Mouse (Mus musculus): ENCODE data around the gene Clec12a. TPM values are rescaled to one million over a fixed set of nuclear protein-coding genes. Genes with fewer than 3 reads are reported as not detected.
"Not testable (repeated sequence)": the region's sequence is repeated elsewhere in the genome, so short reads cannot be mapped to it uniquely, and the experiment has no call there.

Clec12a gene
- under 1 TPM in 1 of 2 experiments, not detected in 1; 0.10 TPM for total RNA-seq (2021)
- long read RNA-seq, experiment 1: 0 reads
- long read RNA-seq, experiment 2: 0 reads

GRCm38 (mm10) chr6:129342391-129342790 is at the start of gene Clec12a:
Gene Clec12a, plus strand, starts transcription at chr6:129342691.
- intact Hi-C loops (cut with DNase I; ENCODE audit: low total_unique reads); DNase-seq: not testable (repeated sequence)

GRCm38 (mm10) chr6:129304180-129304579 is 38.3 kb upstream of the Clec12a start:
- intact Hi-C loops (cut with DNase I; ENCODE audit: low total_unique reads): no loop called here
- no peak for DNase-seq

GRCm38 (mm10) chr6:129312499-129312898 is 30.0 kb upstream of the Clec12a start:
- intact Hi-C loops (cut with DNase I; ENCODE audit: low total_unique reads): no loop called here
- no peak for DNase-seq

DNA sequence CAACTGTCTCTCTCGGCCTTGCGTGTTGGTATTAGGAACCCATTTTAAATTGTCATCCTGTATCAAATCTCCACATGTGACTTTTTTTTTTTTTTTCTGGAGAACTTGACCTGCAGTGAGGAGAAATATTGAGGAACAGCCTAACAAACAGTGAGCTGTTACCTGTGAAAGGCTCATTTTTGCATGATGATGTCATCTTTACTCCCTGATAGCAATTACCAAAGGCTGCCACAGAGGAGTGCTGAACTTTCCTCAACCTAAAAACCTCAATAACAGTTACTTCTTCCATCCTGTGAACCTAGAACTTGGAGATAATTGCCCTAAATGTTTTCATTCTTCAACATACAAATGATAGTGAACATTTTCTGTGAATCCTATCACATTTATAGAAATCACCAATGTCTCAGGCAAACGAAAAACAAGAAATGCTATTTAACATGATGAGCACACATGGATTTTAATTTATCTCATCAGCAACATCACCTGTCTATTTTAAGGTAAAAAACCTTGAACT is 27.8 kb upstream of the Clec12a start:
- DNase-seq: no peak
- intact Hi-C loops (cut with DNase I; ENCODE audit: low total_unique reads): no loop called here

GRCm38 (mm10) chr6:129315698-129316097 is 26.8 kb upstream of the Clec12a start:
- DNase-seq: no peak
- intact Hi-C loops (cut with DNase I; ENCODE audit: low total_unique reads): no loop called here

GRCm38 (mm10) chr6:129316463-129316862 is 26.0 kb upstream of the Clec12a start:
- intact Hi-C loops (cut with DNase I; ENCODE audit: low total_unique reads): no loop called here
- no peak for DNase-seq

- no peak for DNase-seq
- intact Hi-C loops (cut with DNase I; ENCODE audit: low total_unique reads): no loop called here
Observed at GRCm38 (mm10) chr6:129318395-129318794, 24.1 kb upstream of the Clec12a start.

DNA sequence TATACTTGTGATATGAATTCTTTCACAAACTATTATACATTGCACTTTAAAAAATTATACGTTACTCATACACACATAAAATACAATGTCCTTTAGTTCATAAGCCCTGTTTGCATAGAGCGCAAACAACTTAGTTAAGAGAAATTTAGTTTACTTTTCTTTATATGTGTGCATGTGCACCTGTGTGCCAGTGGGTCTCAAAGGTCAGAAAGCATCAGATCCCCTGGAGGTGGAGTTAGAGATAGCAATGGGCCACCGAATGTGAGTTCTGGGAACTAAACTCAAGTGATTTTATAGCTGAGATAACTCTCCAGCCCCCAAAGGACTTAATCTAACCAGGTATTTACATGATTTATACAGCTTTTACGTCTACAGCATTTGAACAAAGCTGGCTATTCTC is 23.2 kb upstream of the Clec12a start:
- DNase-seq: no peak
- intact Hi-C loops (cut with DNase I; ENCODE audit: low total_unique reads): no loop called here

- no peak for DNase-seq
- intact Hi-C loops (cut with DNase I; ENCODE audit: low total_unique reads): no loop called here
Observed at GRCm38 (mm10) chr6:129326016-129326415, 16.5 kb upstream of the Clec12a start.

DNA sequence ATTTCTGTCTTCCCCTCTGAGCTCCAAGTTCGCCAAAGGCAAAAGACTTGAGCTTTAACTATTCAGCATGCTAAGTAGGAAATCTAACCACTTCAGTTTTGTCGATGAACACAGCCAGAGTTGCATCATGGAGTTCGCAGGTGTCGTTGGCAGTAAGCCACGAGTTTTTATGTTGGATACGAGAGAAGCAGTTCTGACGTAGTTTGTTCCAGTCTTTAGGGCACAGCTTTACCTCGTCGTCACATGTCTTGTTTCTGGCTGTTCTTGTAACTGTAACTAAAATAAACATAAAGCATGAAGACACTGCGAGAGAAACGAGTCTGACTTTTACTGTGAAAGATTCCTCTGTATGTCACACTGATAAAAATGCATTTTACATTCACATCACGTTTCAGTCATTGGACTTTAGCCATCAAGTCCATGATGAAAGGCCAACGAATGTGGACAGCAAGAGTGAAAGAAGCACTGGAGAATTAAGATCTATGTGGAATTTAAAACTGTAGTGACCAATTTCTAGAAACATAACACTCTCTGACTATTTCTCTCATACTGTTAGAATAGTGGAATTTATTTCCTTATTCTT is 15.8 kb upstream of the Clec12a start:
- DNase-seq: no peak
- intact Hi-C loops (cut with DNase I; ENCODE audit: low total_unique reads): no loop called here

DNA sequence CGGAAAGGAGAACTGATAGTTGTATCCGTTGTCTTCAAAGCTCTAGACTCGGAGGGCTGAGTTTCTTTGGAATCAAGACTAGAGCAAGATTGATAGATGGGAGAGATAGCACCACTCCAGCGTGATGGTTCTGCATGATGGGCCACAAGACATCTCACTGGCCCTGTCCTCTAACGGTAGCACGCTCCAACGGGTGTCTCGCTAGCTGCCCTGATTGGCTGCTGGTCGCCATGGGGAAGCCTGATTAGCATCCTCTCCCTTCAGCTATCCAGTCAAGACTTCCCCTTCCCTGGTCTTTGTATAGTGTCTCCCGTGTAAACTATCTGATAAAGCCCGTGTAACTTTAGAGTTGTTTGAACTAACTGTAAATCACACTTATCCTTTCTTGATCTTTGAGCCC is 10.9 kb upstream of the Clec12a start, which contains the start of gene 4922502D21Rik:
TSS of gene 4922502D21Rik (minus strand) at position 187 of the 400 bp plus-strand sequence.
- intact Hi-C loops (cut with DNase I; ENCODE audit: low total_unique reads): no loop called here
- no peak for DNase-seq

DNA sequence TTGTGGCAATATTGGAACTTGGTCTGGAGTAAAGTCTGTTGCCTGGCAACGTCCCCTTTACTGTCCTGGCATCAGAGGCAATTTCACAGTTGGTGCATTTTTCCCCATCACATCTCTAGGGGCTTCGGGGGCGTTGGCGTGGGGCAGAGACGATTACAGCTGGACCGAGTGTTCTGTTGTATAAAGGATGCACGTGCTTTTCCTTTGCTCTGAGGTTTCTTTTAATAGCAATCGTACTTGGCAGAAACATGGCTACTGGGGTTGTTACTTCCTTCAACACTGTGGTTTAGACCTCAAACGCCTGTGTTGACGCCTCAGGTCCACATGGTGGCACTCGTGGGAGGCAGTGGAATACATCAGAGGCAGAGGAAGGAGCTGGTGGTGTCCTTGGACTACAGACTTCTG is 8.8 kb upstream of the Clec12a start:
- peak; percentile 17 for DNase-seq
- intact Hi-C loops (cut with DNase I; ENCODE audit: low total_unique reads): no loop called here

- intact Hi-C loops (cut with DNase I; ENCODE audit: low total_unique reads): no loop called here
- DNase-seq: no peak
Observed at GRCm38 (mm10) chr6:129337751-129338150, 4.7 kb upstream of the Clec12a start.

- no peak for DNase-seq
- intact Hi-C loops (cut with DNase I; ENCODE audit: low total_unique reads): no loop called here
Observed at GRCm38 (mm10) chr6:129344408-129344807, 1.9 kb downstream of the Clec12a start.

DNA sequence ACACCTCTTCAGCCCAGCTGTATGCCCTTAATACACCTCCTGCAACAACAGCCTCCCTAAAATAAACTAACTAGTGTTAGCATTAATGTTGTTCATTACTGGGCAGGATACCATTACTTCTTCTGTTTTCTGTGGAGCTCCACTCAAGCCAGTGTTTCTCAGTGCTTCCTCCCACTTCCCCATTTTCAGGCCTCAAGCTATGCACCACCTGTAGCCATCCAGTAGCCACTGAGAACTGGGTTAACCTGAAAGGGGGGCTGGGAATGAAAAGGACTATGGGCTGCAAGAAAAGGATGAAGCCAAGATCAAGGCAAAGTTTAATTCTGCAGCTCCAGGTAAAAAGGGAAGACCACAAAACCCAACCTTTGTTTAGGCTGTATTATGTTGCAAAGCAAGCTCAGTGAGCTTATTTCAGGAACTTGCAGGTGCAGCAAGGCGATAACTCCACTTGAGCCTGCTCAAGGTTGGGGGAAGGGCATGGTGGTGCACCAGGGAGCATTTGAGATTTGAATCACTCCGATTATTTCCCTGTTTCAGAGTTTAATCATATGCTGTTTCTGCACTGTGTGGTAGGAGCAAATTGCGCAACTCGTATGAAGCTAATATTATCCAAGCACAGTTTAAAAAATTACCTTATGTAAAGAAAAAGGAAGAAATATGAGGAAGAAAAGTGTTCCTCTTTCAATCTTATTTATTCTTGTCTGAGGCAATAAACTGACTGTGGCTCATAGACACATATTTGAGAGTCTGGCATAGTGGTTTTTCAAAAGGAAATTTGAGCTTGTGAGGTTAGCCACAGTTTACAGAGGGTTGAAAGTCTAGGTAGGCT is 7.2 kb downstream of the Clec12a start:
- no peak for DNase-seq

GRCm38 (mm10) chr6:129351091-129351490 is 8.6 kb downstream of the Clec12a start:
- intact Hi-C loops (cut with DNase I; ENCODE audit: low total_unique reads): no loop called here
- DNase-seq: no peak

More for the DNA sequence above, 7.2 kb downstream of the Clec12a start:
- intact Hi-C loops (cut with DNase I; ENCODE audit: low total_unique reads): no loop called here

DNA sequence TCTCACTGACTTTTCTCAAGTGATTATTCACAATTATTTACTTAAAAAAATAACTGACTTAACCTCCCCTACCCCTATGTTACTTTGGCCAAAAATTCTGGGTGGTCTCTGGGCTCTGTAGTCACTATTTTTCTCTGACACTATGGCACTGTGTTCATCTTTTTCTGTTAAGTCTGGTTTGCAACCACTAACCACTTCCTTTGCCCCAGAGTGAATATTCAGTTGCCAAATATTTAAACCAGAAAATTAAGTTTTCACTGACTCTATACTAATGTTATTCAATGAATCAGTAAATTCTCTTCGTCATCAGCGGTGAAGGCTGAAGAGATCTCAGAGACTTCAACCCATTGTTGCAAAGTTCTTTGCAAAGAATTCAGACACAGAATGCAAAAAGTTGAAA is 13.3 kb downstream of the Clec12a start:
- DNase-seq: no peak
- intact Hi-C loops (cut with DNase I; ENCODE audit: low total_unique reads): no loop called here

DNA sequence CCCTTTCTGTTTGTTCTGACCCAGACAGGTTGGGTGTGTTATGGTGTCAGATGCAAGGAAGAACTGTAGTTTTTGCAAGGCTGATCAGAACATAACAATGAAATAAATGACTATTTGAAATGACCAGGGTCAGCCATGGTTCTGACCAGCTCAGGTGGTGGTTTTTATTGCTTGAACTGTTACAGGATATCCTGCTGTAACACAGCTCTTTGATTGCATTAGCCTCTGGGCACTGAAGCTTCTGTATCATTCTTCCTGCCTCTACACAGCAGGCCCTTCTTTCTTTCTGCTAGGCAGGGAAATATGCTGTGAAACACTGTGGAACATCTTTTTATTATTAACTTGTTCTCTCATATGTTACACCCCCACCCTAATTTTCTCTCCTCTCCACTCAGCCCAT is 13.9 kb downstream of the Clec12a start:
- no peak for DNase-seq
- intact Hi-C loops (cut with DNase I; ENCODE audit: low total_unique reads): no loop called here

GRCm38 (mm10) chr6:129359515-129359914 is 17.0 kb downstream of the Clec12a start:
- DNase-seq: no peak
- intact Hi-C loops (cut with DNase I; ENCODE audit: low total_unique reads): no loop called here

DNA sequence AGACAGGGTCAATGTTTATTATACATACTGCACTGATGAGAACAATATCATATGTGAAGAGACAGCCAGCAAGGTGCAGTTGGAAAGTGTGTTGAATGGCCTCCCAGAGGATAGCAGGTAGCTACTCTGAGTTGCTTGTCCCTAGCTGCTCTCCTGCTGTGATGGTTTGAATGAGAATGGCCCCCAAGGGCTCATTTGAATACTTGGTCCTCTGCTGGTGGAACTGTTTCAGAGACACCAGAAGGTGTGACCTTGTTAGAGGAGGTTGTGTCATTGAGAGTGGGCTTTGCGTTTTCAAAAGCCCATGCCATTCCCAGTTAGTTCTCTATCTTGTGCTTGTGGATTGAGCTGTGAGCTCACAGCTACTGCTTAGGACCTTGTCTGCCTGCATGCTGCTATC is 21.5 kb downstream of the Clec12a start:
- DNase-seq: no peak
- intact Hi-C loops (cut with DNase I; ENCODE audit: low total_unique reads): loop anchor here (10.0 kb wide), 2 partner anchors 99 to 509 kb away; no protein-coding TSS in a partner anchor

DNA sequence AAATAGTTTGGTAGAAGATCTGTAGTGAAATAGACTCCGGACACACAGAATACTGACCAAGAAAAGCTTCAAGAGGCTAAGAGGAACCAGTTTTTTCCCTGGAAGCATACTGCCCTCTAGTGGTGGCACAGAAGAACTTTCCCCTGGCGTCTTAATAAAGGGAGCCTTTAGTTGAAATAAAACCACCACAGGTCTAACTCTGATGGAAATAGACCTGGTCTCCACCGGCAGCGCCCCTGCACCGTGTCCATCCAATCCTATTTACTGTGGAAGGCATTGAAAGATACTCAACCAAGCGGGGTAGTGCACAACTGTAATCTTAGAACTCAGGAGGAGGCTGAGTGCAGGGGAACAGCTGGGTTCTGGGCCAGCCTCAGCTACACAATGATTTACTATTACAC is 23.5 kb downstream of the Clec12a start:
- DNase-seq: no peak
- intact Hi-C loops (cut with DNase I; ENCODE audit: low total_unique reads): loop anchor here (10.0 kb wide), 2 partner anchors 101 to 511 kb away; no protein-coding TSS in a partner anchor
